Mouse (Mus musculus) mature B cell (primary cell): ENCODE results near the gene Rab4b.

Experiments
- in situ Hi-C: fragments of 300-500 bp; cut with MboI; formaldehyde crosslinking; loops from 2 replicates; pipeline ENCODE4 v1.14.3; 2019

Gene Rab4b

GRCm38 (mm10) chr7:27159882-27160281, 18.8 kb downstream of the Rab4b start:
- in situ Hi-C loops = loop anchor here (5.0 to 10.0 kb wide), 2 partner anchors 32 to 75 kb away; partner anchors contain the start of gene Coq8b

DNA sequence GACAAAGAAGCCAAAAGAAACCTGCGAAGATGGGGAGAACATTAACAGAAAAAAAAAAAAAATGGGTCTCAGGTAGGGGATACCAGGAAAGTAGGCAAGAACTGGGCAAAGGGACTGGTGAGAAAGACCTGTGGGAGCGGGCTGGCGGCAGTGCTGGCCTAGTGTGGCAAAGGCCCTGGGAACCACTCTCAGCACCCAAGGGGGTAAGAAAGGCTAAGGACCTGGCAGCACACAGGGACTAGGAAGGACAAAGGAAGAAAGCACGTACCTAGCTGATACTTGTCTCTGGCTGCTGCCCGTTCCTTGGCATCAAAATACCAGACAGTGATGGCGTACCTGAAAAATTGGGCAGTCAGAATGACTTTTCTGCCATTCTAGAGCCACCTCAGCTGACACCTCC, 19.4 kb downstream of the Rab4b start:
- in situ Hi-C loops = loop anchor here (5.0 to 10.0 kb wide), 2 partner anchors 33 to 76 kb away; partner anchors contain the start of gene Coq8b

GRCm38 (mm10) chr7:27158171-27158570, 20.5 kb downstream of the Rab4b start:
- in situ Hi-C loops = loop anchor here (5.0 to 10.0 kb wide), 2 partner anchors 34 to 77 kb away; partner anchors contain the start of gene Coq8b

DNA sequence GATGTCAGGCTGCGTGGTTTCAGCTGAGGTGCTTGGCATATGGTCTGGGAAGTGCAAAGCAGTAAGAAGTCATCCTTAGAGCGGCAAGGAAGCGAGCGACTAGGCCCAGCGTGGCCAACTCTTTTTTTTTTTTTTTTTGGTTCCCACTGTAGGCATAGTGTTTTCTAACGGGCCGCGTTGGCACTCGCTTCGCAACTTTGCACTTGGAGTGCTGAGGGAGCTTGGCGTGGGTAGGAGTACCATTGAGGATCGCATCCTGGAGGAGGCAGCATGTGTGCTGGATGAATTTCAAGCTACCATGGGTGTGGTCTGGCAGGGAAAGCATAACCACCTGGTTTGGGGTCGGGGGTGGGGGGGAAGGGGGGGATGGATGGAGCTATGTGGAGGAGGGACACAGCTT, 22.7 kb downstream of the Rab4b start:
- in situ Hi-C loops = loop anchor here (5.0 to 10.0 kb wide), 2 partner anchors 36 to 79 kb away; partner anchors contain the start of gene Coq8b

DNA sequence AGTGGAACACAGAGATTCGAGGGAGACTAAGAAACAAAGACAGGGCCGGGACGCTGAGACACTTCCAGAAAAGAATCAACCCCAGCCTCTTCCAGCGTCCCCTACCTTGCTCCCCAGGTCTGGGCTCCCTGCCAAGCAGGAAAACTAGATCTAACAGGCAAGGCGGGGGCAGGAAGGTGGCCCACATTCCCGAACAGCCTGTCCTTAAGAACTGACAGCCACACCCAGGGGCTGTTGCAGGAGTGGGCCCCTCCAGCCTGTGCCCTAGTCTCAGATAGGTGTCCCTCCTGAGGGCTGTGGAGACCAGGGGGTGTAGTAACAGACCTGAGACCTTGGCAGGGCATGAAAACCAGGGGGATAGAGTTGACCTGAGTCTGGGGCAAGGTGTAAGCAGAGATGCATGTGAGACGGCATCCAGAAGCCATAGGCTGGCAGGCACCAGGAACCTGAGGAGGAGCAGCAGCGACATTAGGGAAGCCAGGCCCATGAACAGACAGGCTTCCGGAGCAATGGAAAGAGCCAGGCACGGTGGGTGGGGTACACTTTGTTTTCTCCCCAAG, 25.4 kb downstream of the Rab4b start, which contains the start of gene Cyp2t4:
Cyp2t4 (plus strand) TSS at position 510 of the 560 bp plus-strand sequence.
- in situ Hi-C loops = loop anchor here (10.0 kb wide), 1 partner anchor 82 kb away; the partner anchor contains the start of gene Coq8b

- in situ Hi-C loops = no loop called here
Observed at GRCm38 (mm10) chr7:27136410-27136996, 42.2 kb downstream of the Rab4b start.

GRCm38 (mm10) chr7:27133757-27134156, 44.9 kb downstream of the Rab4b start:
- in situ Hi-C loops = no loop called here

- in situ Hi-C loops = no loop called here
Observed at GRCm38 (mm10) chr7:27133156-27133555, 45.5 kb downstream of the Rab4b start.

GRCm38 (mm10) chr7:27132588-27132987, 46.1 kb downstream of the Rab4b start:
- in situ Hi-C loops = no loop called here

DNA sequence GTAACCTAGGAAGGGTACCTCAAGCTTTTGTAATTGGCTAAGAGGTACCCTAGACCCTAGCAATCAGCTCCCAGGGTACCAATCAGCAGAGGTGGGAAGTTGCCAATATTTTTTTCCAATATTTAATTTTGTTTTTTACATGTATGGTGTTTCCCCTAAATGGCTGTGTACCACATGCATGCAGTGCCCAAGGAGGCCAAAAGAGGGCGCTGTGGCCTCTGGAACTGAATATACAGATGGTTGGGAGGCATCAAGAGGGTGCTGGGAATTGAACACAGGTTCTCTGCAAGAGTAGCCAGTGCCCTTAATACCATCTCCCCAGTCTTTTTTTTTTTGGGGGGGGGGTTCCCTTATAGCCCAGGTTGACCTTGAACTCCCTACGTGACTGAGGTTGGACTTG, 47.3 kb downstream of the Rab4b start:
- in situ Hi-C loops = no loop called here

DNA sequence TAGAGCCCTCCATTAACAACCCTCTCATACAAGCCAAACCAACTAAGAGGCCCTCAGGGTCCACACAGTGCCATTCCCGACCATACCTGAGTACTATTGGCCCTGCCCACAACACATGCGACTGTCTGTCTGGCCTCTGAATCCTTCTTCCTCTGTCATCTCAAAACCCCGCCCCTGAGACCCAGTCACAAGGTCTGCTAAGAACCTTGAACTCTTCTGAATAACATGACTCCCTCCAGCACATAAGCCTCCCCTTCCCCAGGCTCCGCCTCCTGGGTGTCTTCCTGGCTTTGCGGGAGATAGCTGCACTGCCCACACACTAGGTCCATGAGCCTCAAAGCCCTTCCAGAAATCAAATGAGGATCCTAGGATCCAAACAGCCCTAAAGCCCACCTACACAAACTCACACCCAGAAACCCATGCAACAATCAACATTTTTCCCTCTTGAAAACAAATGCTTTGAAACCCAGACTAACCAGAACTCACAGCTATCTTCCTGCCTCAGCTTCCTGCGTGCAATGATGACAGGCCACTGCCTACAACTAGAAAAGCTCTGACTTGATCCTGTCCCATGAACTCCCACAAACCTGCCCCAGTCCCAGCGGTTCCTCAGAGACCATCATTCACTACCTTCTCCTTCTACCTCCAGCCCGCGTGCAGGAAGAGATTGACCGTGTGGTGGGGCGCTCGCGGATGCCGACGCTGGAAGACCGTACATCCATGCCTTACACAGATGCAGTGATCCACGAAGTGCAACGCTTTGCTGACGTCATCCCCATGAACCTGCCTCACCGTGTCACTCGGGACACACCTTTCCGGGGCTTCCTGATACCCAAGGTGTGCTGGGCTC, 48.0 kb downstream of the Rab4b start:
- in situ Hi-C loops = no loop called here

- in situ Hi-C loops = no loop called here
Observed at GRCm38 (mm10) chr7:27129811-27130210, 48.9 kb downstream of the Rab4b start.

DNA sequence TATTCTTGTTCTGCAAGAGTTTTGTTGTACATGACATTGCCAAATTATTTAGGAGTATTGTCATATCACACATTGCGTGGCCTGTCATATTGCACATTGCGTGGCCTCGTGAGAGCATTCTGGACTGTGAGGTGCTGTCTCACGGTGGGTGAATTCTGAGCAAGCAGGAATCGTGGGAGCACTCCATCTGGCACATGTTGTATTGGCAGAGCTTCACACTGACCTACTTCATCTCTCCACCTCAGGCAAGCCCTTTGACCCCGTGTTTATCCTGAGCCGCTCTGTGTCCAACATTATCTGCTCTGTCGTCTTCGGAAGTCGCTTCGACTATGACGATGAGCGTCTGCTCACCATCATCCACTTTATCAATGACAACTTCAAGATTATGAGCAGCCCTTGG, 49.8 kb downstream of the Rab4b start:
- in situ Hi-C loops = no loop called here

GRCm38 (mm10) chr7:27128162-27128561, 50.5 kb downstream of the Rab4b start:
- in situ Hi-C loops = no loop called here

GRCm38 (mm10) chr7:27124969-27125368, 53.7 kb downstream of the Rab4b start:
- in situ Hi-C loops = no loop called here

- in situ Hi-C loops = no loop called here
Observed at GRCm38 (mm10) chr7:27124305-27124832, 54.3 kb downstream of the Rab4b start.

DNA sequence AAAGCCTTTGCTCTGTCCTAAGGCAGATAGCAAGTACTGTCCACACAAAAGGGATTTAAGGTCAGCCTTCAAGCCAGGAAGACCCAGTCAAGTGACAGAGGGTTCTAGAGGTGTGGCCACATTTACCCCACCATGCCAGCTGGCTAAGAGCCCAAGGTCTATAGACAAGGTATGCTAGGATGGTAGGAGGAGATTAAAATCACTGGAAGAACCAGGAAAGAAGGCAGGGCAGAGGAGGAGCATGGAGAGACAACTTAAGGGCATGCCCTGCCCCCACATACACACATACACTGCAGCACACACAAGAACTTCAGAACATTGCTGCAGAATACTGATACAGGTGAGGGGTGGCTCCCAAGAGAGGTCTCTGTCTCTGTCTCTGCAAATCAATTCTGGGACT, 59.0 kb downstream of the Rab4b start, which contains the start of gene Cyp2f2:
Cyp2f2 (plus strand) TSS at position 234 of the 400 bp plus-strand sequence.
- in situ Hi-C loops = no loop called here
